Mouse (Mus musculus) bone marrow macrophage, adult 2 months (primary cell): Measurements from ENCODE around the gene Cbx6. TPM values are rescaled to one million over a fixed set of nuclear protein-coding genes. Genes with fewer than 3 reads are reported as not detected.

ENCODE experiments used
- H3K27ac ChIP-seq: 2 replicates; pipeline ENCODE4 v1.5.1; 2012; ENCODE audit warnings: low read depth, low read length; ENCODE audit not compliant: insufficient read depth
- H3K4me1 ChIP-seq: 2 replicates; pipeline ENCODE4 v1.6.1; 2012; ENCODE audit warnings: low read length; ENCODE audit not compliant: control insufficient read depth, insufficient read depth
- H3K4me3 ChIP-seq: 2 replicates; pipeline ENCODE4 v1.5.1; 2012; ENCODE audit warnings: mild to moderate bottlenecking, low read length, moderate library complexity; ENCODE audit not compliant: insufficient read depth
- CTCF ChIP-seq: IDR thresholded peaks from 2 replicates; pipeline ENCODE4 v1.5.1; 2012; ENCODE audit warnings: low read depth, mild to moderate bottlenecking, low read length, moderate library complexity
- POLR2A ChIP-seq: IDR thresholded peaks from 2 replicates; pipeline ENCODE4 v1.6.1; 2012; ENCODE audit warnings: mild to moderate bottlenecking, low read depth, low read length, borderline replicate concordance
- polyA plus RNA-seq: library from polyadenylated mRNA; stranded (reverse); fragments of >200 nt; gene quantifications from 2 replicates; pipeline ENCODE4 v1.2.4, GENCODE M21; 2012; ENCODE audit not compliant: missing spikeins, insufficient read depth, insufficient read length

The Cbx6 gene
- polyA plus RNA-seq, 1 experiment = 7.9 TPM

DNA sequence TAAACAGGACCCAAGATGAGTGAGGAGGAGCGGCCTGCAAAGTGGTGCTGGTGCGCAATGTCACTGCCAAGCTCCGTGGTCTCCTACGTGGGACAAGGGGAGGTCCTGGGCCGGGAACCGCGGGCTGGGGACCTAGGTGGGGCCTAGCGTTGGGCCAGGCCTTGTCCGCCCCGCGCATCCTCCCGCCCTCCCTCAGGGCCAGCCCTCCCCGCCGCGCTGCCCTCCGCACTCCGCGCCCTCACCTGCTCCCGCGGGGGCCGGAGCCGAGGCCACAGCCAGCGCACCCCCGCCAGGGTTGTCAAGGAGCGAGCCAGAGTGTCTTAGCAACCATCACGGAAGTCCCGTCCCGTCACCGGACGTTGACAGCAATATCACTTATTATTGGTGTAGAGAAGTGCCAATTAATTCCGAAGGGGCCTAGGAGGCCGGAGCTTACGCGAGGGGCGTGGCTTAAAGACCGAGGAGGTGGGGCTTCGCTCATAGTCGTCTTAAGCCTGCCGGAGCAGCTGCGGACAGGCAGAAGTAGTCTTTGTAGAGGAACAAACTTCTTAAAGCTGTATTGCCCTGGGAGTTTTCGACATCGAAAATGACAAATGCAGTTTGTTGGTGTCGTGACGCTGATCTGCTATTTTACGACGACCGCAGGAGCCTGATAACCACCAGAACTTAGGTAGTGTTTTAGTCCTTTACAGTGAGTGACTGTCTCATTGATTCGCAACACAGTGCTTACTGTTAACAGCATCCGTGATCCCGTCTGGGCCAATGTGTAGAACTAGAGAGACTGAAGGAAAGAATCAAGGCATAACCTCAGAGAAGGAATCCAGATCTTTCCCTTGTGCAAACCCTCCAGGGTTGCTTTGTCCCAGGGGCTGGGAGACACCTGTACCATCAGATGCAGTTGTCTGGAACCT, 60.1 kb downstream of the Cbx6 start:
- TF ChIP-seq CTCF (no peak), POLR2A (no peak)
- H3K4me1 ChIP-seq = peaks cover 30% of the 10 kb centered on the region
- H3K4me3 ChIP-seq = peak overlapping the region; percentile 75
- peak overlapping the region; percentile 49 for H3K27ac ChIP-seq

Other genes with a start within 250 kb of the Cbx6 start
- 0.86 TPM in 1 of 2 replicates, not detected in the other for gene Dmc1, start 229.6 kb downstream of the Cbx6 start, polyA plus RNA-seq
- 2.2 and 2.6 TPM in 2 replicates for gene Fam227a, start 175.7 kb downstream of the Cbx6 start, polyA plus RNA-seq
- 12.5 and 14.7 TPM in 2 replicates for gene Cby1, start 175.5 kb downstream of the Cbx6 start, polyA plus RNA-seq
- 129 and 135 TPM in 2 replicates for gene Tomm22, start 163.8 kb downstream of the Cbx6 start, polyA plus RNA-seq
- gene Josd1, start 146.8 kb downstream of the Cbx6 start, polyA plus RNA-seq = 20.2 and 21.0 TPM in 2 replicates
- 27.1 and 32.7 TPM in 2 replicates for gene Gtpbp1, start 143.8 kb downstream of the Cbx6 start, polyA plus RNA-seq
- 57.1 and 63.2 TPM in 2 replicates for gene Sun2, start 92.2 kb downstream of the Cbx6 start, polyA plus RNA-seq
- gene Dnal4, start 56.8 kb downstream of the Cbx6 start, polyA plus RNA-seq = 23.9 and 26.0 TPM in 2 replicates
- gene Nptxr, start 29.9 kb downstream of the Cbx6 start, polyA plus RNA-seq = 3.1 and 4.5 TPM in 2 replicates
- gene Npcd, start 451 bp downstream of the Cbx6 start, polyA plus RNA-seq = not detected in 2 replicates
- gene Apobec3, start 57.0 kb upstream of the Cbx6 start, polyA plus RNA-seq = 179 and 198 TPM in 2 replicates
- 18.5 and 32.9 TPM in 2 replicates for gene Cbx7, start 136.4 kb upstream of the Cbx6 start, polyA plus RNA-seq
- gene Pdgfb, start 180.3 kb upstream of the Cbx6 start, polyA plus RNA-seq = 47.3 and 52.2 TPM in 2 replicates